Mouse (Mus musculus) Patski (cell line): ENCODE measurements around the gene Patl2. TPM values are rescaled to one million over a fixed set of nuclear protein-coding genes. Genes with fewer than 3 reads are reported as not detected.

Source experiments
- ATAC-seq: fragments of 100-300 bp; one replicate; pipeline ENCODE4 v1.8.0; 2021
- CTCF ChIA-PET: fragments of 350-600 bp; sonication (Branson Sonifier 250); formaldehyde crosslinking; loops from one replicate; lab custom pipeline; 2022; ENCODE audit warnings: inconsistent platforms; lab: Charles Lee
- POLR2A ChIA-PET: fragments of 350-600 bp; sonication (Branson Sonifier 250); formaldehyde crosslinking; loops from one replicate; lab custom pipeline; 2022; ENCODE audit warnings: antibody characterized with exemption, inconsistent platforms; lab: Charles Lee
- DNase-seq: peaks from one replicate; pipeline ENCODE4 v3.0.0-alpha.2; 2011; ENCODE audit warnings: low read depth, low spot score
- H3K27me3 ChIP-seq: fragments of 371-371 bp; one replicate; pipeline ENCODE4 v1.5.1; 2021
- CTCF ChIP-seq: fragments of 100-300 bp; IDR thresholded peaks from one replicate; pipeline ENCODE4 v1.5.1; 2021
- in situ Hi-C: fragments of 300-500 bp; cut with MboI; formaldehyde crosslinking; loops from 3 replicates; pipeline ENCODE4 v1.11.1; 2018; ENCODE audit warnings: low pct_unique_long_range_greater_than_20kb, mixed read lengths
- polyA plus RNA-seq: library from polyadenylated mRNA; unstranded; gene quantifications from one replicate; pipeline ENCODE4 v1.2.3, GENCODE M21; 2021

Gene Patl2
- polyA plus RNA-seq, 1 experiment from 2014 or later: 0.05 TPM

- no peaks in the 10 kb centered on the region for H3K27me3 ChIP-seq
- POLR2A ChIA-PET: interaction anchor here (1.2 kb wide), 2 partner anchors 29 to 30 kb away, joined by 4 to 10 read pairs; partner anchors contain the start of gene Spg11
- in situ Hi-C loops: no loop called here
- CTCF ChIA-PET: interaction anchor here (1.5 kb wide), 1 partner anchor 13 kb away, joined by 3 read pairs; no protein-coding TSS in a partner anchor
- DNase-seq (peak; percentile 64), ATAC-seq (peak; percentile 17)
- no peak for TF ChIP-seq CTCF
These were observed 37.6 kb downstream of the Patl2 start for GRCm38 (mm10) chr2:122148242-122148917.

- no peaks in the 10 kb centered on the region for H3K27me3 ChIP-seq
- no peak for TF ChIP-seq CTCF
- in situ Hi-C loops: no loop called here
- ChIA-PET POLR2A (interaction anchor here (1.0 to 1.2 kb wide), 3 partner anchors 12 to 30 kb away, joined by 3 to 10 read pairs (median 4); partner anchors contain the start of gene Spg11), CTCF (interaction anchor here (1.4 to 1.5 kb wide), 2 partner anchors 14 to 23 kb away, joined by 3 to 5 read pairs; no protein-coding TSS in a partner anchor)
- DNase-seq (peak; percentile 66), ATAC-seq (peak; percentile 97)
These were observed 38.3 kb downstream of the Patl2 start, which contains the start of gene B2m for GRCm38 (mm10) chr2:122147508-122148241. TSS of gene B2m (plus strand) at chr2:122147686.

- POLR2A ChIA-PET: interaction anchor here (1.0 to 1.2 kb wide), 2 partner anchors 11 to 27 kb away, joined by 3 to 4 read pairs; no protein-coding TSS in a partner anchor
- in situ Hi-C loops: no loop called here
- ATAC-seq (no peak), DNase-seq (no peak)
- TF ChIP-seq CTCF: no peak
- CTCF ChIA-PET: interaction anchor here (1.4 kb wide), 1 partner anchor 22 kb away, joined by 5 read pairs; no protein-coding TSS in a partner anchor
- no peaks in the 10 kb centered on the region for H3K27me3 ChIP-seq
These were observed 39.3 kb downstream of the Patl2 start for GRCm38 (mm10) chr2:122146687-122147086.

- DNase-seq (no peak), ATAC-seq (no peak)
- CTCF ChIA-PET: no interaction called here
- POLR2A ChIA-PET: no interaction called here
- in situ Hi-C loops: no loop called here
- no peaks in the 10 kb centered on the region for H3K27me3 ChIP-seq
- TF ChIP-seq CTCF: no peak
These were observed 40.2 kb downstream of the Patl2 start for GRCm38 (mm10) chr2:122145756-122146155.

GRCm38 (mm10) chr2:122143111-122143510, 42.9 kb downstream of the Patl2 start:
- ChIA-PET POLR2A (no interaction called here), CTCF (interaction anchor here (0.7 to 1.5 kb wide), 2 partner anchors 11 to 17 kb away, joined by 3 to 5 read pairs; partner anchors contain the start of gene Trim69)
- DNase-seq: no peak
- H3K27me3 ChIP-seq: no peaks in the 10 kb centered on the region
- no peak for TF ChIP-seq CTCF
- in situ Hi-C loops: no loop called here
- ATAC-seq: no peak

- TF ChIP-seq CTCF: peak; percentile 15
- POLR2A ChIA-PET: no interaction called here
- CTCF ChIA-PET: no interaction called here
- no peak for DNase-seq
- in situ Hi-C loops: no loop called here
- H3K27me3 ChIP-seq: peaks cover 5% of the 10 kb centered on the region
- ATAC-seq: no peak
These were observed 44.5 kb downstream of the Patl2 start for GRCm38 (mm10) chr2:122141332-122141967.

- in situ Hi-C loops: no loop called here
- CTCF ChIA-PET: no interaction called here
- ATAC-seq: no peak
These were observed 45.2 kb downstream of the Patl2 start for GRCm38 (mm10) chr2:122140815-122141214.

GRCm38 (mm10) chr2:122137839-122138465, 48.0 kb downstream of the Patl2 start:
- DNase-seq (no peak), ATAC-seq (no peak)
- TF ChIP-seq CTCF: no peak
- ChIA-PET POLR2A (interaction anchor here (0.6 kb wide), 1 partner anchor 231 kb away, joined by 4 read pairs; no protein-coding TSS in a partner anchor), CTCF (interaction anchor here (0.9 kb wide), 1 partner anchor 13 kb away, joined by 3 read pairs; no protein-coding TSS in a partner anchor)
- peaks cover 5% of the 10 kb centered on the region for H3K27me3 ChIP-seq
- in situ Hi-C loops: no loop called here

More at GRCm38 (mm10) chr2:122140815-122141214, 45.2 kb downstream of the Patl2 start:
- DNase-seq: no peak
- peaks cover 5% of the 10 kb centered on the region for H3K27me3 ChIP-seq
- TF ChIP-seq CTCF: no peak
- POLR2A ChIA-PET: no interaction called here

GRCm38 (mm10) chr2:122132618-122133017, 53.4 kb downstream of the Patl2 start:
- ChIA-PET POLR2A (no interaction called here), CTCF (interaction anchor here (1.1 to 2.0 kb wide), 2 partner anchors 11 to 28 kb away, joined by 3 to 5 read pairs; partner anchors contain the start of gene Trim69)
- H3K27me3 ChIP-seq: peaks cover 5% of the 10 kb centered on the region
- DNase-seq (no peak), ATAC-seq (no peak)
- no peak for TF ChIP-seq CTCF
- in situ Hi-C loops: no loop called here
